Mouse (Mus musculus) heart, adult 8-10 months (tissue): ENCODE measurements around the gene Bnipl. TPM values are rescaled to one million over a fixed set of nuclear protein-coding genes. Genes with fewer than 3 reads are reported as not detected.

Source experiments
- DNase-seq: peaks from one replicate; pipeline ENCODE4 v3.0.0; 2022; ENCODE audit warnings: low spot score
- total RNA-seq, 4 experiments: library from RNA; stranded (reverse); gene quantifications; 2 replicates each; pipeline ENCODE4 v1.2.4; 2022

Bnipl gene
- total RNA-seq = not detected

- DNase-seq = no peak
Measured at GRCm38 (mm10) chr3:95250783-95251424, at the start of gene Bnipl. TSS of gene Bnipl (minus strand) at chr3:95251193.

GRCm38 (mm10) chr3:95298018-95298417, 47.0 kb upstream of the Bnipl start:
- DNase-seq = no peak

GRCm38 (mm10) chr3:95296103-95296469, 45.1 kb upstream of the Bnipl start:
- DNase-seq = no peak

GRCm38 (mm10) chr3:95295321-95296102, 44.5 kb upstream of the Bnipl start:
- no peak for DNase-seq

DNA sequence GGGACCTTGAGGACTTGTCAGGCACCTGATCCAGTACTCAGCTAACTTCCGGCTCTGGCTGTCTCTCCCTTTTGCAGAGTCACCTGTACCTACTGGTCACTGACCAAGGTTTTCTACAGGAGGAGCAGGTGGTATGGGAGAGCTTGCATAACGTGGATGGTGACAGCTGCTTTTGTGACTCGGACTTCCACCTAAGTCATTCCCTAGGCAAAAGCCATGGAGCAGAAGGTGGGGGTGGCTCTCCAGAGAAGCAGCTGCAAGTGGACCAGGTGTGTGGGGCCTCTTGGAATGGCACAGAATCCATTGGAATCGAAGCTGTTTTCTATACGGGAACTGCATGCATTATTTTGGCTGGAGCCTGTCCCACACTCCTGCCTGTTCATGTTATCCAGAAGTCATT, 43.7 kb upstream of the Bnipl start:
- DNase-seq = no peak

GRCm38 (mm10) chr3:95294316-95294715, 43.3 kb upstream of the Bnipl start:
- no peak for DNase-seq

DNA sequence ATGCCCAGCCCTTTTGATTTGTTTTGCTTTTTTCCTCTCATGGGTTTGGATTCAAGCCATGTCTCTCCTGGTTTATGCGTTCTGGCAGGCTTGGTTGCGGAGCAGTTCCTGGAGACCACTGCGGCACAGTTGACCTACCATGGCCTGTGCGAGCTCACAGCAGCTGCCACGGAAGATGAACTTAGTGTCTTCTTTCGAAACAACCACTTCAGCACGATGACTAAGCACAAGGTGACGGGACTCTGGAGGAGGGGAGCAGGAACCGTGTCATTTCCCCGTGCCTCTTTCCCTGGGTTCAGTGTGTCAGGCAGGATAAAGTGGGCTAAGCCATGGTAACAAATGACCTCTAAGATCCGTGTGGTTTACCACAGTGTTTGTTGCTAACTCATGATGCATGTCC, 42.5 kb upstream of the Bnipl start:
- DNase-seq = no peak

GRCm38 (mm10) chr3:95292899-95293298, 41.9 kb upstream of the Bnipl start:
- no peak for DNase-seq

GRCm38 (mm10) chr3:95291041-95291440, 40.0 kb upstream of the Bnipl start:
- no peak for DNase-seq

GRCm38 (mm10) chr3:95290156-95290555, 39.2 kb upstream of the Bnipl start:
- no peak for DNase-seq

GRCm38 (mm10) chr3:95289419-95289818, 38.4 kb upstream of the Bnipl start:
- DNase-seq = no peak

- DNase-seq = no peak
Measured at GRCm38 (mm10) chr3:95287541-95287940, 36.5 kb upstream of the Bnipl start.

DNA sequence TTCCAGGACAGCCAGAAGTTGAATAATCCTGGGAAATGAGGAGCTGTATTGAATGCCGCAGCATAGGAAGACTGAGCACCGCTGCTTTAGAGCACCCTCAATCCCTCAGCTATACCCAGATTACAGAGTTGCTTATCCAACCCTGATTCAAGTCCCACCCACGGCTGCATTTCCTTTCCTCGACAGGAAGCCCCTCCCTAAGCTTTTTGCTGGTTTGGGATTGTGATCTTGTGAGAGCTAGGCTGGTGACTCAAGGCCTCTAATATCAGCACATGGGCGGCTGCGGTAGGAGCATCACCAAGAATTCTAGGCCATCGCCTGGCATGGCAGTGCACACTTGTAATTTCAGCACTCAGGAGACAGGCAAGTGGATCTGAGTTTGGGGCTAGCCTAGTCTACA, 35.5 kb upstream of the Bnipl start:
- peak; percentile 55 for DNase-seq

GRCm38 (mm10) chr3:95286011-95286410, 35.0 kb upstream of the Bnipl start:
- no peak for DNase-seq

GRCm38 (mm10) chr3:95285390-95285789, 34.4 kb upstream of the Bnipl start:
- no peak for DNase-seq

GRCm38 (mm10) chr3:95284501-95285281, 33.7 kb upstream of the Bnipl start:
- DNase-seq = no peak

GRCm38 (mm10) chr3:95284062-95284461, 33.1 kb upstream of the Bnipl start:
- no peak for DNase-seq

DNA sequence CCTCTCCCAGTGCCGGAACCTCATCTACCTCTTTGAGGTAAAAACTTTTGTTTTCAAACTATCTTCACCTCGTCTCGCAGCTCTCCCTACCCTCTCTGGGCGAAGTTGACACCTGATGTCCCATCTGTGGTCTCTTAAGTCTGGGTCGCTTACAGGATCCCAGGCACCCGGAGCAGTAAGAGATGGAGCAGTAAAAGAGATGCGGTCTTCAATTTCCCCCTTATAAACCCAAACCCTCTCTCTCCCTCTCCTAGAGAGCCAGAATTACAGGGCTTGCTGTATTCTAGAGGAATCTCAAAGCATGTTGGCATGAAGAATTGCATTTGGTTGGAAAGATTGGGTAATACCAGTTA, 32.6 kb upstream of the Bnipl start:
- peak; percentile 21 for DNase-seq

DNA sequence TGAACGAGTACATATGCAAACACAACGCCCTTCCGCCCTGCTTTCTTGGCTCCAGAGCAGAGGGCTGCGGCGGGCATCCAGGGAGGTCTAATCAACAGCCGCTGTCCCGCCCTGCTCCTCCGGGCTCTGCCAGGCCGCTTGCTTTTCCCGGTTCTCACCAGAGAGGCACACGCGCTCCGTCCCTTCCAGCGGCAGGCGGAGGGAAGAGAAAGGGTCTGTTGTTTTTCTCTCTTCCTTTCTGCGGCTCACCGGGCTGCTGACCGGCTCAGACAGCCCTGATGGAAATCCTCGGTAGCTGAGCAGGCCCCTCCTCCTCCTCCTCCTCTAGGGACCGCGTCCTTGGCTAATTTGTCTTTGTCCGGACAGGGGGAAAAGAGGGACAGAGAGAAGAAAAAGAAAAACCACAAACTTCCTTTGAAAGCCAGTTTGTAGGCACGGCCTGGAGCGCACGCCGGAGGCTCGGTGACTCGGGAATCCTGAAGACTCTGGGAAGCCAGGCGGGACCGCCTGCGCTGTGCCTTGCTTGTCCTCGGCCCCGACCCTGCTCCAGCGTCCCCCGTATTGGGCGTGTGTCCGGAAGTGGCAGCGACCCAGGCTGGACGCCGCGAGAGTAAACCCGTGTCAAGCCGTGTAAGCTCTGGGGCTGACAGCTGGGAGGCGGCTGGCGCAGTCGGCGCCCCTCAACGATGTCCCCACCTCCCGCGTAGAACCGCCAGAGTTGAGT, 32.0 kb upstream of the Bnipl start:
- peak; percentile 78 for DNase-seq

DNA sequence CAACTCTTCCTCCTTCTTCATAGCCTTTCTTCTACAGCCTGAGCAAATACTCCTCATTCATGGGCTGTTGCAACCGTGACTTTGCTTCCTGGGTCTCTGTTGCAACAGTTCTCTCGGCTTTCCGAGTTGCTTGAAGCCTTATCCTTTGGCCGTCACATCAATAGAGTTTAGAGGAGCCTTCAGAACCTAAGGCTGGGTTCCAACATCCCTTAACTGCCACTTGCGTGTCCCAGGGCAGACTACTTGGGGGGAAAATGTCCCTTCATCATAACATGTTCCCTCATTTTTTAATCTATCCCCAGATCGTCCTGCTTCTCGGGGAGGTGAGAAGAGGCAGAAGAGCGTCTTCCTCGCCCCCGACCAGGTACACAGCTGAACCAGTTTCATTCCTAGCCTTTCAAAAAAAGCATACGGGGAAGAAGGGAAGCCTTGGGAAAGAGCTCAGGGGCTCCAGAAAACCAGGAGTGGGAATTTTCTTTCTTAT, 31.4 kb upstream of the Bnipl start:
- DNase-seq = peak; percentile 61

GRCm38 (mm10) chr3:95281216-95282126, 30.5 kb upstream of the Bnipl start, which contains the start of the genes Mindy1 and Prune1:
TSS of gene Mindy1 (plus strand) at chr3:95281345.
TSS of gene Prune1 (minus strand) at chr3:95282076.
- DNase-seq = peak; percentile 98
